Mouse (Mus musculus): ENCODE results near the gene Utf1. TPM values are rescaled to one million over a fixed set of nuclear protein-coding genes. Genes with fewer than 3 reads are reported as not detected.
A peak's percentile ranks its signal among the peaks of the same experiment; 100 is the strongest.

The Utf1 gene
- polyA plus RNA-seq, 1 experiment from 2014 or later = not detected

DNA sequence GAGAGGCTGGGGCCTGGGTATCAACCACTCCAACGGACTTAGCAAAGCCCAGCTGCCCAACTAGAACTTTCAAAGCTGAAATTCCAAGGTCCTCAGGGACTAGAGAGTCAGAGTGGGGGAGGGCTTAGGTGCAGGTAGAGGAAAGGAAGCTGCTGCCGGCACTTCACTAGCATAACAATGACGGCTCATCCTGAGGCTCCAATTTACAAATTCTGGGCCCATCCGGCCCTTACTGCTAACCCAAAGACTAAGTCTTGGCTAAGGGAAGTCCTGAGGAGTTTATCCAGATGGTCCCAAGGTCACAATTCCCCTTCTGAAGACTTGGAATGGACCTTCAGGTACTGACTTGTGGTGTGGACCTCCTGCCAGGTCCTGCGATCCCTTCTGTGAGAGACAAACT lies 1.9 kb downstream of the Utf1 start:
- no peak for DNase-seq (ENCODE audit: low spot score)
- H3K36me3 ChIP-seq = no peaks in the 10 kb centered on the region
- no peak overlapping the region for H3K27ac ChIP-seq
- 10% methylated on average over 5 of the region's 5 CpGs for WGBS
- no peaks in the 10 kb centered on the region for H3K9me3 ChIP-seq
- peaks cover 25% of the 10 kb centered on the region for H3K4me1 ChIP-seq (replicated peaks)
- no peak overlapping the region for H3K4me3 ChIP-seq
- H3K27me3 ChIP-seq (ENCODE audit: insufficient read depth, poor library complexity, severe bottlenecking) = peaks cover 99% of the 10 kb centered on the region

DNA sequence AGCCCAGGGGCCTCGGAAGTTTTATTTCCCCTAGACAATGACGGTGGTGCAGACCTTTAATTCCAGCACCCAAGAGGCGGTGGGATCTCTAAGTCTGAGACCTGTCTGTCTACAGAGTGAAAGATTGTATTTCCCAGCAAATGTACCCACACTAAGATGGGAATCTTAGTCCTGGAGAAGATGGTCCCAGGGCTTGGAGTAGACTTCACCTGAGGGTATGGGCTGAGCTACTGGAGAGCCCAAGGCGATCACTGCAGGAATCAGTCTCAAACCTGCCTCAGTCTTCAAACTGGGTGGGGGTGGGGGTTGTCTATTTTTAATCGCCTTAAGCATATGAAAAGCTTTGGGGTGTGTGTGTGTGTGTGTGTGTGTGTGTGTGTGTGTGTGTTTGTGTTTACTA lies 2.4 kb downstream of the Utf1 start:
- H3K27ac ChIP-seq = no peak overlapping the region
- H3K9me3 ChIP-seq = no peaks in the 10 kb centered on the region
- no peak for DNase-seq (ENCODE audit: low spot score)
- H3K36me3 ChIP-seq = no peaks in the 10 kb centered on the region
- H3K4me1 ChIP-seq (replicated peaks) = peaks cover 30% of the 10 kb centered on the region
- peaks cover 95% of the 10 kb centered on the region for H3K27me3 ChIP-seq (ENCODE audit: insufficient read depth, poor library complexity, severe bottlenecking)
- H3K4me3 ChIP-seq = no peak overlapping the region
- WGBS = 25% methylated on average over 5 of the region's 5 CpGs

- peak overlapping the region; percentile 60 for H3K4me3 ChIP-seq
- peak overlapping the region; percentile 69 for H3K27ac ChIP-seq
- H3K36me3 ChIP-seq = no peaks in the 10 kb centered on the region
- peak; percentile 70 for DNase-seq (ENCODE audit: low spot score)
- peaks cover 77% of the 10 kb centered on the region for H3K27me3 ChIP-seq (ENCODE audit: insufficient read depth, poor library complexity, severe bottlenecking)
- under 1% methylated on average over 15 of the region's 15 CpGs for WGBS
- peaks cover 29% of the 10 kb centered on the region for H3K4me1 ChIP-seq (replicated peaks)
- H3K9me3 ChIP-seq = no peaks in the 10 kb centered on the region
Measured at GRCm38 (mm10) chr7:139949893-139950282, 6.3 kb downstream of the Utf1 start.

DNA sequence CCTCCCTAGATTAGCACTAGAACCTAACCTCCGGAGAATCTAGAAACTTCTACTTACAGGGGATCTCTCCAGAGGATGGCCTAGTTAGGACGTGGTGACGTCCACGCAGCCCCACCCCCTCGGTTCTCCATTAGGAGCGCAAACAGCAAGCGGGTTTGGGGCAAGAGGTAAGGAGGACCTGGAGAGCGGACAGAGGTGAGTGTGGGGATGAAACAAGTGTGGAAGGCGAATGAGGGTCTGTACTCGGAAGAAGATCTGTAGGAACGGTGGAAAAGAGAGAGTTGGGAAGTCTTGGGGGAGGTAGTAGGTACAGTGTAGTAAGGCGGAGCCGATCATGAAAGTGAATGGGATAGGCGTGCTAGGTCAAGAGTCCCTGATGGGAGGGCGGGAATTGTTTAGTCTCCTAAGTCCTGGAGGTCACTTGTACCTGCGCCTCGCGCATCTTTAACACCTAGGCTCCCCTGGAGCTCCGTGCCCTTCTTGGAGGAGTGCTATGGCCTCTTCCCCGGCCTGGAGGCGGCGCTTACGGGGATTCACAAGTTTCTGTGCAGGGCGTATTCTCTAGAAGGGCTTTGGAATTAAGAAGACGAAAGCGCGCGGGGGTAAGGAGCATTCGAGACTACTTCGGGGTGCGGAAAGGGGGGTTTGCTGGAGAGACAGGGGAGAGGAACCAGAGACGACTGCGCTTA lies 6.8 kb downstream of the Utf1 start:
- WGBS = under 1% methylated on average over 33 of the region's 33 CpGs
- Histone ChIP-seq H3K36me3 (no peaks in the 10 kb centered on the region), H3K4me3 (peak overlapping the region; percentile 60), H3K27ac (peak overlapping the region; percentile 69), H3K4me1 (replicated peaks) (peaks cover 29% of the 10 kb centered on the region), H3K27me3 (ENCODE audit: insufficient read depth, poor library complexity, severe bottlenecking) (peaks cover 72% of the 10 kb centered on the region), H3K9me3 (no peaks in the 10 kb centered on the region)
- peak; percentile 57 for DNase-seq (ENCODE audit: low spot score)

DNA sequence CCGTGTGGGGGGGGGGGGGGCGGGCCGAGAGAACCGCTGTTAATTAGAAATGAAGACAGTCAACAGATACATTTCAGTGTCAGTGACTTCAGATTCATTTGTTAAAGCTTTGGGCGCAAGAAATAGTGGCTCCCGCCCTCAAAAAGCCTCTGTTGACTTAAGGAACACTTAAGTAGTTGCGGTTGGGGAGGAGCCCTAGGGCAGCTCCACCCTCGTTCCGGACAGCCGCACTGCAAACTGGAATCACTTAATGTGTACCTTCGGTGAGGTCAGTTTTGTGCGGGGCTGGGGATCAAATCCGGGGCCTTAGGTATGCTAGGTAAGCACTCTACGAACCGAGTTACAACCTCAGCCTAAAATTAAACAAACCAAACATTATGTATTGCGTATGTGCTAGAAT lies 7.5 kb downstream of the Utf1 start:
- Histone ChIP-seq H3K27ac (no peak overlapping the region), H3K27me3 (ENCODE audit: insufficient read depth, poor library complexity, severe bottlenecking) (peaks cover 68% of the 10 kb centered on the region), H3K36me3 (no peaks in the 10 kb centered on the region), H3K9me3 (no peaks in the 10 kb centered on the region), H3K4me1 (replicated peaks) (peaks cover 29% of the 10 kb centered on the region), H3K4me3 (peak overlapping the region; percentile 60)
- no peak for DNase-seq (ENCODE audit: low spot score)
- 4% methylated on average over 16 of the region's 16 CpGs for WGBS

DNA sequence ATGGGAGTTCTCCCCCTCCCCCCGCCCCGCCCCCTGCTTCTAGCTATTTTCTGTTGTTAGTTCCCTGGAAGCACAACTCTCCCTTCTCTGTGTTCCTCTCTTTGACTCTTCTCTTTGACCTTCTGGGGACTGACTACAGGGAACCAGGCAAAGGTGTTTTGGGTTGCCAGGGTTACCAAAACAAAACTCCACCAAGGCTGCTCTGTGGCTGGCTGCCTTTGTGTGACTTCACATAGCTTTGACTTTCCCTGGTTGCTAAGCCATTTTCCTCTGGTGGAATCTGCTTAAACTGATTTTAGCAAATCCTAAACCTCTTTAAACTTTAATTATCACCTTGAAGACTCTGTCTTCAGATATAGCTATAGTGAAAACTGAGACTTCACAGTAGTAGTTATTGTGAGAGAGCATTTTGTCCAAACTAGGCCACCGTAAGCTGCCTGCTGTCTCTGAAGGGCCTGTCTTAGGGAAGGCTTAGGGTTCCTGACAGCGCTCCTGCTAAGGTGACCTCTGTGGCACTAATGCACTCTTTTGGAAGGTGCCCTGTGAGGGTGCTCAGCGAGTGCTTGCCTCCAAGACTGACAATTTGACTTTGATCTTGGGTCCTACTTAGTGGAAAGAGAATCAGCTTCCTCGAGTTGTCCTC lies 8.5 kb downstream of the Utf1 start:
- Histone ChIP-seq H3K27ac (no peak overlapping the region; the same call in 1 of the 2 replicates), H3K9me3 (no peaks in the 10 kb centered on the region), H3K4me3 (no peak overlapping the region), H3K36me3 (no peaks in the 10 kb centered on the region), H3K4me1 (replicated peaks) (peaks cover 29% of the 10 kb centered on the region), H3K27me3 (ENCODE audit: insufficient read depth, poor library complexity, severe bottlenecking) (peaks cover 62% of the 10 kb centered on the region)
- WGBS = 47% methylated on average over 6 of the region's 6 CpGs
- peak; percentile 42 for DNase-seq (ENCODE audit: low spot score)

DNA sequence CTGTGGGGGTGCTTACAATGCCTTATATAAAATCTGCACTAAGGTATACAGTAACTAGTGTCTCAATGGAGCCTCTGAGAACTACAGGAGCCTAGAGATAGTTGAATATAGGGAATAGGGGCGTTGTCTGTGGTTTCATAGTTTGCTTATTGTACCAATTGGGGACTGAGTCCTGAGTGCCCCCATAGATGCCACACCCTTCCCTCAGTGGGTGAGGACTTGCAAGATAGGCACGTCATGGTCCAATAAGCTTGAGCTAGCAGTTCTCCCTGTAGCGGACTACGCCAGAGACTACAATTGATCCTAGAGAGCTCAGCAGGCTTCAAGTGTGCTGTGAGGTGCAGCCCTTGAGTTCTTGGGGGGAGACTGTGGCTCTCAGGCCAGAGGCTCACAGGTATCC lies 11.9 kb downstream of the Utf1 start:
- 85% methylated on average over 4 of the region's 4 CpGs for WGBS
- peaks cover 25% of the 10 kb centered on the region for H3K4me1 ChIP-seq (replicated peaks)
- DNase-seq (ENCODE audit: low spot score) = no peak
- H3K27ac ChIP-seq = no peak overlapping the region
- peaks cover 42% of the 10 kb centered on the region for H3K27me3 ChIP-seq (ENCODE audit: insufficient read depth, poor library complexity, severe bottlenecking)
- H3K9me3 ChIP-seq = no peaks in the 10 kb centered on the region
- H3K4me3 ChIP-seq = no peak overlapping the region
- no peaks in the 10 kb centered on the region for H3K36me3 ChIP-seq

GRCm38 (mm10) chr7:139956658-139957057 lies 13.1 kb downstream of the Utf1 start:
- H3K9me3 ChIP-seq = no peaks in the 10 kb centered on the region
- DNase-seq (ENCODE audit: low spot score) = no peak
- no peaks in the 10 kb centered on the region for H3K36me3 ChIP-seq
- H3K27ac ChIP-seq = no peak overlapping the region
- peaks cover 46% of the 10 kb centered on the region for H3K27me3 ChIP-seq (ENCODE audit: insufficient read depth, poor library complexity, severe bottlenecking)
- WGBS = 83% methylated on average over 3 of the region's 3 CpGs
- no peak overlapping the region for H3K4me3 ChIP-seq
- peaks cover 16% of the 10 kb centered on the region for H3K4me1 ChIP-seq (replicated peaks)

GRCm38 (mm10) chr7:139957437-139957836 lies 13.8 kb downstream of the Utf1 start:
- peaks cover 8% of the 10 kb centered on the region for H3K4me1 ChIP-seq (replicated peaks)
- H3K27ac ChIP-seq = no peak overlapping the region
- no peaks in the 10 kb centered on the region for H3K36me3 ChIP-seq
- DNase-seq (ENCODE audit: low spot score) = no peak
- H3K27me3 ChIP-seq (ENCODE audit: insufficient read depth, poor library complexity, severe bottlenecking) = peaks cover 38% of the 10 kb centered on the region
- H3K4me3 ChIP-seq = no peak overlapping the region
- H3K9me3 ChIP-seq = no peaks in the 10 kb centered on the region
- WGBS = 61% methylated on average over 11 of the region's 11 CpGs

GRCm38 (mm10) chr7:139957958-139958357 lies 14.4 kb downstream of the Utf1 start:
- WGBS = 40% methylated on average over 11 of the region's 11 CpGs
- H3K9me3 ChIP-seq = no peaks in the 10 kb centered on the region
- no peak for DNase-seq (ENCODE audit: low spot score)
- no peaks in the 10 kb centered on the region for H3K36me3 ChIP-seq
- H3K27ac ChIP-seq = no peak overlapping the region; the same call in 1 of the 2 replicates
- H3K27me3 ChIP-seq (ENCODE audit: insufficient read depth, poor library complexity, severe bottlenecking) = peaks cover 35% of the 10 kb centered on the region
- no peak overlapping the region for H3K4me3 ChIP-seq
- H3K4me1 ChIP-seq (replicated peaks) = peaks cover 7% of the 10 kb centered on the region

GRCm38 (mm10) chr7:139961141-139961540 lies 17.6 kb downstream of the Utf1 start:
- Histone ChIP-seq H3K9me3 (no peaks in the 10 kb centered on the region), H3K27ac (no peak overlapping the region), H3K27me3 (ENCODE audit: insufficient read depth, poor library complexity, severe bottlenecking) (peaks cover 25% of the 10 kb centered on the region), H3K4me3 (no peak overlapping the region), H3K4me1 (replicated peaks) (peaks cover 7% of the 10 kb centered on the region), H3K36me3 (no peaks in the 10 kb centered on the region)
- WGBS = 88% methylated on average over 10 of the region's 10 CpGs
- no peak for DNase-seq (ENCODE audit: low spot score)

DNA sequence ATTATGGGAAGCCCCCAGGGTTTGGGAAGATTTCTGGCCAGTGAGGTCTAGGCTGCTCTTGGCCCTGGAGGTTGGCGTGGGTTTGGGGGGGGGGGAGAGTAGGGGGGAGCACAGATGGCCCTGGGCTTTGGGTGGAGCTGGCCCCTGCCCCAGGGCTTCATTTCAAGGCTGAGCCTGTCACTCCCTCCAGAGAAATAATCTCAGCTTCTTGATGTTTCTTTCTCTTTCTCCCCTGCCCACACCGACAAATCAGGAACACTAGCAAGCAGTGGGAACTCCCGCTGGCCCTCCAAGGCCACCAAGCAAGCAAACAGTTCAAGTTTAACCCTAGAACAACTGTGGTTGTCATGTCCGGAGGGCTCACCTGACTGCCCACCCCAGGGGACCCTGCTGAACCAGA lies 20.2 kb downstream of the Utf1 start:
- Histone ChIP-seq H3K36me3 (no peaks in the 10 kb centered on the region), H3K27me3 (ENCODE audit: insufficient read depth, poor library complexity, severe bottlenecking) (peaks cover 23% of the 10 kb centered on the region), H3K9me3 (no peaks in the 10 kb centered on the region), H3K27ac (no peak overlapping the region), H3K4me3 (no peak overlapping the region), H3K4me1 (replicated peaks) (peaks cover 8% of the 10 kb centered on the region)
- WGBS = 62% methylated on average over 4 of the region's 4 CpGs
- DNase-seq (ENCODE audit: low spot score) = no peak

- no peak overlapping the region for H3K27ac ChIP-seq
- peaks cover 24% of the 10 kb centered on the region for H3K4me1 ChIP-seq (replicated peaks)
- H3K4me3 ChIP-seq = no peak overlapping the region
- WGBS = 16% methylated on average over 4 of the region's 4 CpGs
- no peaks in the 10 kb centered on the region for H3K36me3 ChIP-seq
- no peaks in the 10 kb centered on the region for H3K9me3 ChIP-seq
- DNase-seq (ENCODE audit: low spot score) = no peak
- peaks cover 29% of the 10 kb centered on the region for H3K27me3 ChIP-seq (ENCODE audit: insufficient read depth, poor library complexity, severe bottlenecking)
Measured at GRCm38 (mm10) chr7:139967175-139967574, 23.6 kb downstream of the Utf1 start.

Data from hindbrain, embryonic 10.5 days (tissue).